ENCODE assay signal across 15 mouse cellular contexts in the genomic region with DNA sequence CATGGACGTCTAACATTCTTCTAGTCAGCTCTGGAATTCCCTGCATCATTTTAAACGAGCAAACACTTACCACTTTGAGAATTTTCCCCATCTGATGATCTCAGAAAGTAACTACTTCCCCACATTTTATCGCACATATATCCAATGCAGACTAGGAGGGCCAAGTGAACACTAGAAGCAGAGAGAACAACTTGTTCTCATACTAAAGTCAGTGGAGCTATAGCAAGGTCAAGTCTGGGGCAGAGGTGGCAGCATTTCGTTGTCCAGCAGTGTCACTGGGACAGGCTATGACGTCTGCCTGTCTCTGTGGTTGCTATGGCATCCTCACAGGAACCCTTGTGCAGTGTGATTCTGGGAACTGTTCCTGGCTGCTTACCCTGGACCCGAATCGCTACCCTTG. TPM values are rescaled to one million over a fixed set of nuclear protein-coding genes. Genes with fewer than 3 reads are reported as not detected.
DNase-seq lines count a peak whose midpoint lies in the region; ATAC-seq lines count a peak whose summit lies in the region.
"Had no signal": no experiment of that assay in that cellular context is flagged by ENCODE, and none has a peak within 500 bp of the region (broad histone marks: within the 10 kb centered on the region; RNA-seq: fewer than 3 reads in every experiment).

No protein-coding gene starts in this region.

- peak overlapping the region; percentile 64 for H3K27ac ChIP-seq in heart, embryonic 10.5 days
- no peak overlapping the region for H3K27ac ChIP-seq in kidney, embryonic 15.5 days
- H3K27ac ChIP-seq: forebrain, embryonic 12.5 days had no signal

- peaks cover 45% of the 10 kb centered on the region for H3K4me1 ChIP-seq in heart, embryonic 10.5 days
- H3K4me1 ChIP-seq in kidney, embryonic 15.5 days, result peaks cover 10% of the 10 kb centered on the region; the same call in 1 of the 2 replicates

- no peaks in the 10 kb centered on the region for H3K9me3 ChIP-seq in heart, embryonic 10.5 days
- no peaks in the 10 kb centered on the region for H3K9me3 ChIP-seq in kidney, embryonic 15.5 days (replicated peaks)
- H3K9me3 ChIP-seq: forebrain, embryonic 12.5 days had no signal

- H3K9ac ChIP-seq in kidney, embryonic 15.5 days, result no peak overlapping the region
- H3K9ac ChIP-seq: forebrain, embryonic 12.5 days had no signal

- ATAC-seq in kidney, embryonic 15.5 days (replicated peaks; ENCODE audit: low FRiP score), result no peak
- ATAC-seq: intestine, postnatal 0 days; midbrain, embryonic 16.5 days had no signal

- intact Hi-C loops in heart, postnatal 14 days (cut with DNase I), result no loop called here

- 56% methylated on average over 7 of the region's 7 CpGs for WGBS in heart, embryonic 10.5 days
- WGBS in kidney, embryonic 15.5 days, result 67% methylated on average over 7 of the region's 7 CpGs

- no peak overlapping the region for H3K4me3 ChIP-seq in heart, embryonic 10.5 days
- H3K4me3 ChIP-seq in kidney, embryonic 15.5 days (replicated peaks), result no peak overlapping the region
- H3K4me3 ChIP-seq: forebrain, embryonic 12.5 days had no signal

- no peak overlapping the region for H3K4me2 ChIP-seq in kidney, embryonic 15.5 days
- H3K4me2 ChIP-seq: forebrain, embryonic 12.5 days had no signal

- H3K27me3 ChIP-seq in heart, embryonic 10.5 days (ENCODE audit: insufficient read depth, poor library complexity, severe bottlenecking), result no peaks in the 10 kb centered on the region
- H3K27me3 ChIP-seq in kidney, embryonic 15.5 days, result no peaks in the 10 kb centered on the region
- H3K27me3 ChIP-seq: CH12.LX; forebrain, embryonic 12.5 days had no signal

- peak; percentile 83 for DNase-seq in heart, embryonic 10.5 days (ENCODE audit: low spot score)
- DNase-seq in heart, postnatal 14 days, result no peak
- DNase-seq in CD4-positive, CD25-positive, alpha-beta regulatory T cell, adult 2 months (ENCODE audit: low read depth, low spot score), result peak; percentile 50
- DNase-seq in brain, adult 2 months (ENCODE audit: low read depth, low spot score), result peak; percentile 20
- DNase-seq in induced T-regulatory cell, adult 2 months (ENCODE audit: low read depth), result peak; percentile 53
- no peak for DNase-seq in MN1 (ENCODE audit: low spot score)
- DNase-seq in spleen, postnatal 36 days (ENCODE audit: low spot score in 2 of 2), result no peak
- DNase-seq: cerebellum, adult 11 months; gastrocnemius, postnatal 14 days; lung, postnatal 10 days had no signal

- H3K36me3 ChIP-seq in heart, embryonic 10.5 days, result no peaks in the 10 kb centered on the region
- no peaks in the 10 kb centered on the region for H3K36me3 ChIP-seq in kidney, embryonic 15.5 days
- H3K36me3 ChIP-seq: forebrain, embryonic 12.5 days had no signal

RNA-seq across cellular contexts. Expression of gene Frs2, which starts 36.9 kb away (rescaled TPM):
- 20.0 and 23.0 TPM in 2 replicates for polyA plus RNA-seq in heart, embryonic 10.5 days (2016; fragmentation: Nextera tagmentation; extraction: Ambion mirVana)
- total RNA-seq in heart, postnatal 14 days (2021), result 10 to 100 TPM; 17.9 to 19.5 TPM
- 17.0 and 17.8 TPM in 2 replicates for polyA plus RNA-seq in kidney, embryonic 15.5 days (2015; fragmentation: Nextera tagmentation; extraction: Ambion mirVana)

RNA-seq across cellular contexts. Expression of gene Cct2, which starts 47.8 kb away (rescaled TPM):
- 220 and 292 TPM in 2 replicates for polyA plus RNA-seq in heart, embryonic 10.5 days (2016; fragmentation: Nextera tagmentation; extraction: Ambion mirVana)
- total RNA-seq in heart, postnatal 14 days (2021), result 100 to 1,000 TPM; 121 to 137 TPM
- polyA plus RNA-seq in kidney, embryonic 15.5 days (2015; fragmentation: Nextera tagmentation; extraction: Ambion mirVana), result 258 and 266 TPM in 2 replicates

Comparison
In these comparisons a context has a peak if more than half of its experiments do, and no peak if none do; other contexts are left out.
1. DNase-seq: peak in heart, embryonic 10.5 days (single experiment), CD4-positive, CD25-positive, alpha-beta regulatory T cell, adult 2 months (single experiment), brain, adult 2 months (single experiment) and induced T-regulatory cell, adult 2 months (single experiment); none in heart, postnatal 14 days (0 of 2), MN1 (single experiment) and spleen, postnatal 36 days (0 of 2).